Mouse (Mus musculus) urinary bladder, postnatal 14 days (tissue): Measurements from ENCODE around the gene Slc10a7.
A peak's percentile ranks its signal among the peaks of the same experiment; 100 is the strongest.
"Not testable (repeated sequence)": the region's sequence is repeated elsewhere in the genome, so short reads cannot be mapped to it uniquely, and the experiment has no call there.

Experiments
- DNase-seq: peaks from one replicate; pipeline ENCODE4 v3.0.0; 2021; ENCODE audit warnings: low spot score

Slc10a7 gene

GRCm38 (mm10) chr8:78668206-78668605 is 159.1 kb downstream of the Slc10a7 start:
- DNase-seq = no peak

- DNase-seq = no peak
Measured at GRCm38 (mm10) chr8:78670241-78670640, 161.1 kb downstream of the Slc10a7 start.

DNA sequence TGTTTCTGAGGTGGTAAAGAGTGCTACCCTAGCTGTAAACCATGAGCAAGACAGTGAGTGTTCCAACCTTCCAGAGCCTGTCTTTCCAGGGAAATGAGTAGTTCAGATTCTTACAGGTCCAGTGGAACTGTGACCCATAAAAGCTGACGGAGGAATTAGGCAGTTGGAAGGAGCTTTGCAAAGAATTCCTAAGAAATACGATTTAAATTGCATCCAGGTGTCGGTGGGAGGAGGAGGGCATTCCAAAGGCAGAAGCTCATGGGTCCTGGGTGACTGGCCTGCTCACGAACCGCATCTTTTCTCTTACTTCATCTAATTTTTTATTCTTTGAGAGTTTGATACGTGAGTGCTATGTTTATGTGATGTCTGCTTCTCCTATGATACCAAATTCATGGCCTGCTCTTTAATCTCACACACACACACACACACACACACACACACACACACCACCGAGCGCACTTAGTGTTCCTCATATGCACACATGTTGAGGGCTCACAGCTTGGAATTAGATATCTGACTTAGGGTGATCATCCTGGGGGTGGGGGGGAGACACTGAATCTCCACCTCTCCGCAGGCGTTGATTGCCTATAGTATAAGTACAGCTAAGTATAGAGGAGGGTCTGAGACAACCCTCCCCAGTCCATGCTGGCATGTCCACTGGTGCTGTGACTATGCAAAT is 169.5 kb downstream of the Slc10a7 start:
- no peak for DNase-seq

DNA sequence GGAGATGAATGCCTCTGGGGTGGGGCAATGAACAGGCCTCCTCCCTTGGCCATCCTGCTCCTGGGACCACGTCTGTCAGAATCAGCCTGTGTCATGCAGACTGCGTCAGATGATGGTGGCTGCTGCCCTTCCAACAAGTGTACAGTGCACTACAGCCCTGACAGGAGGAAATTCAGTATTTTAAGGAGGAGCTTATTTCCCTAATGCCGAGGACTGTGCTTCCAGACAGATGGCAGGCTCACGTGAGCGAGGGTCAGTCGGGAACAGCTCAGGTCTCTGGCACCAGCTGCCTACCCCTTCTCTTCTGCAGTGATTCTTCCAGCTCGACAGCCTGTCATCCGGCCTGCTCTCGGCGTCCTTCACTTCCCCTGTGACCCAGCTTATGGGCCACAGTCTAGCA is 181.6 kb downstream of the Slc10a7 start:
- DNase-seq = no peak

DNA sequence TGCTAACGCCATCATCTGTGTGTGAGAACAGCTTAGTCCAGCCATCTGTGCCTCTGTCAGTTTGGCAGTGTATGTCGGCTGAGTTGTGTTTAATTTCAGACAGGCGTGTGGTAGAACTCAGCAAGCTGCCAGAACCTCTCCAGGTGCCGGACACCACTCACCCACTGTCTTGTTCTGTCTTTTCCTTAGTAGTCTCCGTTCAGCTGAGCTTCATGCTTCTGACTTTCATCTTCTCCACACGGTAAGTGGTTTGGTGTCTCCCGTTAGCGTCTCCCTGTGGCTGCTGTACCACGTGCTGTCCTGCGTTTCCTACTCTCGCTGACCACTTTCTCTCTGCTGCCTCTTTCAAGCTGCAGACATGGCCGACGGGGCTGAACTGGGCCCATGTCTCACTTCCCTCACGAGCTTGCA is 189.2 kb downstream of the Slc10a7 start:
- DNase-seq = no peak

- no peak for DNase-seq
Measured at GRCm38 (mm10) chr8:78703068-78703820, 194.1 kb downstream of the Slc10a7 start.

DNA sequence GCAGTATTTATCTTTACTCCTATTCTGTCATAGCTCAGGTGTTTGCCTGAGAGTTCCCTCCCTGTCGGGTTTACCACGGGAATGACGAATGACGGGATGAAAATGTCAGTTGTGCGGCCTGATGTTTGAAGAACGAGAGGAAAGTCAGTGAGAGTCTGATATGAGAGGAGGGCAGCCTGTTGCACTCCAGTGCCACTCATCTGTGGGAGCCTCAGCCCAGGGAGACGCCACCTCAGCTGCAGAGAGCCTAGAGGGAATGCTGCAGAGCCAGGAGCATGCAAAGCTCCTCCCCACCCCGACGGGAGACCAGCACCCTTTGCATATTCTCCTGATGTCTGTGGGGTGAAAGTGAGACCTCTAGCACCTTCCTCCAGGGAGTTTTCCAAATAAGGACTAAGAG is 196.8 kb downstream of the Slc10a7 start:
- no peak for DNase-seq

- no peak for DNase-seq
Measured at GRCm38 (mm10) chr8:78709948-78710644, 200.9 kb downstream of the Slc10a7 start.

GRCm38 (mm10) chr8:78710961-78711360 is 201.8 kb downstream of the Slc10a7 start:
- no peak for DNase-seq

- no peak for DNase-seq
Measured at GRCm38 (mm10) chr8:78714880-78715279, 205.7 kb downstream of the Slc10a7 start.

DNA sequence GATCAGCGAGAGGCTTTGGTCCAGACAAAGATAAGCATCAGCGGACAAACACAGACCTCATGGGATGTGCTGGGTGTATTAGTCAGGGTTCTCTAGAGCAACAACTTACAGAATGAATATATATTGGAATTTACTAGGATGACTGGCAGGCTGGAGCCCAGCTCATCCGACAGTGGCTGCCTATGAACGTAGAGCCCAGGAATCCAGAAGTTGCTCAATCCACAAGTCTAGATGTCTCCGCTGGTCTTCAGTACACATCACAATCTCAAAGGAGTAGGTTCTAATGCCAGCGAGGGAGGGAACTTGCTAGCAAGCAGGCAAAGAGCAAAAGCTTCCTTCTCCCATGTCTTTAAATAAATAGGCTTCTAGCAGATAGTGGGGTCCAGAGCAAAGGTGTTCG is 207.4 kb downstream of the Slc10a7 start:
- no peak for DNase-seq

DNA sequence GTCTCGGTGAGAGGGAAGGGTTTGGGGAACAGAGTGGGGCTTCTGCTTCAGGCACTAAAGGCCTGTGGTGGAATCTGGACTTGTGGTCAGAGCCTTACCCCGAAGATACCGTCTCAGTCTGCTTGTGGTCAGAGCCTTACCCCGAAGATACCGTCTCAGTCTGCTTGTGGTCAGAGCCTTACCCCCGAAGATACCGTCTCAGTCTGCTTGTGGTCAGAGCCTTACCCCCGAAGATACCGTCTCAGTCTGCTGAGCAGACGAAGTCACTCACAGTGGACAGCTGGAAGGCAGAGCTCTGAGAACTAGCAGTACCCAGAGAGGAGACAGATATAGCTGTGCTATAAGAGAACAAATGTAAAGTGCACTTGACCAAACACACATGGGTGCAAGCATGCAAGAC is 208.0 kb downstream of the Slc10a7 start:
- not testable (repeated sequence) for DNase-seq

- no peak for DNase-seq
Measured at GRCm38 (mm10) chr8:78719279-78720040, 210.3 kb downstream of the Slc10a7 start.

GRCm38 (mm10) chr8:78720041-78720414 is 210.9 kb downstream of the Slc10a7 start:
- DNase-seq = no peak

GRCm38 (mm10) chr8:78721576-78721975 is 212.4 kb downstream of the Slc10a7 start:
- DNase-seq = no peak

- DNase-seq = no peak
Measured at GRCm38 (mm10) chr8:78722201-78722600, 213.1 kb downstream of the Slc10a7 start.

GRCm38 (mm10) chr8:78724832-78725231 is 215.7 kb downstream of the Slc10a7 start:
- DNase-seq = no peak

- no peak for DNase-seq
Measured at GRCm38 (mm10) chr8:78728240-78728639, 219.1 kb downstream of the Slc10a7 start.

DNA sequence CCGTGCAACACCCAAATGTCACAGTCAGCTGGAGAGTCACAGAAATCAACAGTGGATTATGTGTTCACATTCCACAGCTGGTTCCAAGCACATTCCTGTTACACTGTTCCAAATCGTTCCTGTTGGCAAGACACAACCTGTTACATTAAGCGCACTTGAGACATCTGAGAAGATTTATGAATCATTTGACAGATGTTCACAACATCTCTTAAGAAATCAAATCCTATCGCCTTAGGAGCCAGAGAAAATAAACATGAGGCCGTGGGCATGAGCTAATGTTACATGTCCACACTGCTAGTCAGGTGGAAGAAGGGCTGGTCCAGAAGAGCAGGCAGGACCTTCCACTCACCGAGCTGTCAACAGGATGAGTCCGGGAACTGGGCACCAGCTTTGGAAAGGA is 223.3 kb downstream of the Slc10a7 start:
- DNase-seq = peak; percentile 6

GRCm38 (mm10) chr8:78732995-78733512 is 223.9 kb downstream of the Slc10a7 start:
- no peak for DNase-seq

DNA sequence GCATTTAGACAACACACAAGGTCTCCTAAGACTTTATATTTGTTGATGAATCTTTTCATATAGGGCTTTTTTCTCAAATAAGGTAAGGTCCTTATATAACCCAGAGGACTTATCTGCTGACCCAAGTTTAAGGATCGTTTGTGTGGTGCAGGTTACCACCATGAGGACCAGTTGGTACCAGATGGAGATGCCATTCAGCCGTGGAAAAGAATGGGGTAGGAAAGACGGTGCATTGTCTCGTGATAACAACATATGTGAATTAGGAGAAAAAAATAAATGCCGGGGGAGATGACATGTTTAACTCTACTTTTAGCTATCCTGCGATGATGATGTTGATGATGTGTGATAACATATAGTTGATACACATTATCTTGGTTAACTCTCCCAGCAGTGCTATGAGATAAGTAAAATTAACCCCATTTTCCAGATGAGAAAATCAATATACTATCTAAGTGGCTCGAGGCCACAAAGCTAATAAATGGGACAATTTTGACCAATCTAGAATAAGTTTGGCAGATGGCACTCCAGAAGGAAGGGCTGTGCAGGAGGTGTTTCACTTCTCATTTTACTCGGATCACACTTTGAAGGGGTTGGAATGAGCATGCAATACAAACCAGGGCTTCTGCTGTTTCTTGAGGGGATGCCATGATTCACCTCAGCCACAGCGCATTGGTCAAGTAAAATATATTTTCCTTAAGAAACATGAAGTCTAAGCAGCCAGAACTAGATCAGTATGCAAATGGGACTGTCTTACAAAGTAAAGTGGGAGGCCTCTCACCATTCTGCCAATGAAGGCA is 225.8 kb downstream of the Slc10a7 start:
- no peak for DNase-seq
